Mouse (Mus musculus) brain, embryonic 18.5 days (tissue): ENCODE measurements around the gene Ndst2.

ENCODE experiments used
- DNase-seq: peaks from one replicate; pipeline ENCODE4 v3.0.0-alpha.2; 2012; ENCODE audit warnings: low read depth, low spot score

The Ndst2 gene

DNA sequence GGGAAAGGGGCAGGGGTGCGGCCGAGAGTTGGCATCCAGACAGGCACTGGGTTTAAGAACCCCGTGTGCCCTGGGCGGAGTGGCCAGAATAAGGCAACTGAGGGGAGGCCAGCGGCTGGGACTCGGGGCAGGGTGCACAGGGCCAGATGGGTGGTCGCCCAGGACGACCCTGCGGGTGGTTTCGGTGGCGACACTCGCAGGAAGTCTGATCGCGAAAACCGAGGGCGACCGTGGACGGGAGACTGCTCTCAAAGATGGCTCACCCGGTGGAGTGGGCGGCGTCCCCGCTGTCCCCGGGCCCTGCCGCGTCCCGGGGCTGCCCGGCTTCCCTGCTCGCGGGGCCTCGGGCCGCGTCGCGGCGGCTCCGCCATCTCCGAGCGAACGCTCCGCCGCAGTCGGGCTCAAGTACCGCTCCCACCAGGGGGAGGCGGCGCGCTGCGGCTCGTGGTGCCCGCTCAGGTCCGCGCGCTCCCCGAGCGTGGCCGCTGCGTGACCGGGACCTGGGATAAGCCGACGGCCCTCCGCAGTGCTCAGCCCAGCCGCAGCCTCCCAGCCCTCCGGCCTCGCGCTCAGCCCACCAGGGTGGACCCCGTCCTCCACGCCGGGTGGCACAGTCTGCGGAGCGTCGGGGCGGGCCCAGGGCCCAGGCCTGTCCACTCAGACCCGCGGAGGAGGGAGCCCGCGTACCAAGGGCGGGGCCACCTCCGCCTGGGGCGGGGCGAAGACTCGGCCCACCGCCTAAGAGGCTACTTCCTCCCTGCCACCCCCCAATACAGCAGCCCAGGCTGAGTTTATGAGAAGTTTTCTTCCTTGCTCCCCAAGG, at the start of gene Ndst2:
TSS of gene Ndst2 (minus strand) at position 611 of the 823 bp plus-strand sequence.
- DNase-seq = peak; percentile 66

DNA sequence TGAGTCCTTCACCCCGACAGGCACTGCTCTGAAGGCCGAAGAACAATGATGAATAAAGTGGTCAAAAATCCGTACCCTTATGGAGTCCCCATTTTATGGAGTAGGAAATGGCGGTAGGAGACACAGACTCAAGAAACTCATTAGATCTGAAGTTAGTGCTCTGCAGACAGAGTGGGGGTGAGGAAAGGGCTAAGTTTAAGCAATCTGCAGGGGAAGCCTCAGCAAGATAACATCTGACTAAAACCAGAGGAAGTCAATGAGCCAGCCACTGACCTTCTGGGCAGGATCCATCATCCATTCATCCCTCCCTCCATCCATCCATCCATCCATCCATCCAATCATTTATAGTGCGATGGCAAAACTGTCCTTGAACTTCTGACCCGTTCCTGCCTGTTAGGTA, 49.2 kb upstream of the Ndst2 start:
- DNase-seq = no peak

DNA sequence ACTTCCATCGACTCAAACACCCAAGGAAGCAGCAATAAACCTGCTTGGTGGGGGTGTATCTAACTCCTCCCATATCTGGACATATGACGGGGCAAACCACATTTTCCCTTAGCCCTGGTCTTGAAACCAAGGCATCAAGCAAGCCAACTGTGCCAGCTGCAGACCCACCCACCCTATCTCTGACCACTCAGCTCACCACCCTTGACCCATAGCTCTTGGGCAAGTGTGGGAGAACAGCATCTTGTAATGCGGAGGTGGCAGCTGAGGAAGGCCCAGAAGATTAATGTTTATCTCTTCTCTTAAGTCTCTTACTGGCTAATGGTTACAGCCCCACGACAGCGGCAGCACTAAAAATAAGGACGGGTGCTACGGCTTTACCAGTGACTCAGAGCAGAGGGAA, 48.5 kb upstream of the Ndst2 start:
- no peak for DNase-seq

DNA sequence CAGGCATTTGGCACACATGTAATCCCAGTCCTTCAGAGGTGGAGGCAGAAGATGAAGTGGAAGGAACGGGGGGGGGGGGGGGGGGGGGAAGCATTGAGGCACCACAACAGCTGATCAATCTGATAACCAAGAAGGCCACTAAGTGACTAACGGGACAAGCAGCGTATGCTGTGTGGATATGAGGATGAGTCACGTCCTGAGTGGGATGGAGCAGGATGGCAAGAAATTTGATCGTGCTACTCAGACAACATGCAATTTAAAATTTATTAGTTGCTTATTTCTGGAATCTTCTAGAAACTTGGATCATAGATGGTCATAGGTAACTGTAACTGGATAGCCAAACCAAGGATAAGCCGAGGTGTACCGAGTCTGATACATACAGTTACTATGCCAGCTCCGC, 45.9 kb upstream of the Ndst2 start:
- DNase-seq = no peak

DNA sequence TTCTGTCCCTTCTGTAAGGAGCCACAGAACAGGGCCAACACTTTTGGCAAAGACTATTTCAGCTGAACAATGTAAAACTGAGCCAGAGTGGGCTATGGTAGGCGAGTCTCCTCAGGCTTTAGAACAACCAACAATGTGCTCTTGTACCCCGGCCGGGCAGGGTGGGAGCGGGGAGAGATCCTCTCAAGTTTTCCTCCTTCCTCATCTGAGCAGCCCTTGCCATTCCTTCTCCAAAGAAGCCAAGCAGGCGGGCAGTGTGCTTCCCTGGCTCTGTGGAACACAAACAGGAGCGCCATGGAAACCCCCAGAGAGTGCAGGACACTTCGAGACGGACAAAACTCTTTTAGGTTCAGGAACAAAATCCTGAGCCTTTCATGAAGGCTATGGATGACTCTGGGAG, 44.1 kb upstream of the Ndst2 start:
- no peak for DNase-seq

DNA sequence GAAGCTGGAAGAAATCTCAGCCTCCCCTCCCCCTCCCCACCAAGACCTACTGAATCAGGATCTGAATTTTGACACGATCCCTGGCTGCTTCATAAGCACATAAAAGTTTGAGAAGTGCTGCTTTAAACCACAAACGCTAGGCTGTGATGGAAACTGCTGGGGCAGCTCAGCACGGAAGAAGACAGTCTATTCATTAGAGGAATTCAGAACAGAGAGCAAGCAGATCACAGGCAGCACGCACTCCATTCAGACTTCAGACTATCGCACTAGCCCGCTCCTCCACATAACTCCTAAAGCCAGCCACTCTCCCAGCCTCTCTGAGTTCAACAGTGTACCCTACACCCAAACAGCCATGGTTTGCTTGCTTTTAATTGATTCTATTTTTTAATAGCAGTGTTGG, 41.3 kb upstream of the Ndst2 start:
- DNase-seq = no peak

DNA sequence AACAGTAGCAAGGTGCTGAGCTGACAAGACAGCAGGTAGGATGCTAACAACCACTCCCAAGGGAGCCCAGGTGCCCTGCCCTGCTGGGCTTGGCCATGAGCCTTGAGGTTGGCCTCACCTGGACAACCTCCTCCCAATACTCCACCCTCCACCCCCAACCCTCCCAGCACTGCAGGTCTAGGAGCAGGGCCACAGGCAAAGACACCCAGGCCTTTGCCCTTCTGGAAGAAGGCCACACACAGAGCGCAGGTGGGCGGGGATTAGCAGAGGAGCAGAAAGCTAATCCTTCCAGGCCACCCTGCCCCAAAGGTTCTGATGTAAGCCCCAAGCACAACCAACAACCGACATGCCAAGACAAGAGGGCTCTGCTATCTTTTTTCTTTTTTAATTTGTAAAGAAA, 39.0 kb upstream of the Ndst2 start:
- no peak for DNase-seq

DNA sequence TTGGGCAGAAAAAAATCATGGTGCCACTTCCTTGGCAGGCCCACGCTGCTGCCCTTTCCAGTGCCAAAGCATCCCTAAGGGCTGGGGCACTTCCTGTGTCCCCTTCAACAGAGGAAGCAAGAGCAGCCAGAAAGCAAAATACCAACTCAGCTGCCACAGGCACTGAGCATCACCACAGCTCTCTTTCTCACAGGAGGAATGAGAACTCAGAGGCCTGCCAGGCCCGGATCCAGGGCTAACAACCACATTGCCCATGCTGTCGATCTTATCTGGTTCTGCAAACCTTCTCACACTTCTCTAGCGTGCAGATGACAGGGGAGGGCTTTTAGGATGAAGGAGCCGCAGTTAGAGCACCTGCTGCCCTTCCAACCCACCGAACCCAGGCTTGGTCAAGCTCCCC, 38.4 kb upstream of the Ndst2 start:
- DNase-seq = no peak

DNA sequence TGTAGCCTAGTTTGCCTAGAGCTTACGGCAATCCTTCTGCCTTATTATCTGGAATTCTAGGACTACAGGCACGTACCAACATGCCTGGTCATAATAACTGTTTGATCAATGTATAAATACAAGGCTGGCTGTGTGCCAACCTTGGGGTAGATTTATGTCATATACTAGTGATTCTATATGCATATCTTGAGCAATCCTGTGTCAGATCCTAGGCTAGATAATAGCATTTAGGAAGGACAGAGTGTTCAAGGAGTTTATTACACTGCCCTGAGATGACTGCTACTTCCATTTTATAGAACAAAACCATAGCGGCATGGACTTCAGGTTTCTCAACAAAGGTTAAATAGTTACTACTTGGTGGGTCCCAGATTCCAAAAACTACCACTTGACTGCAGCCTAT, 37.6 kb upstream of the Ndst2 start:
- DNase-seq = no peak

DNA sequence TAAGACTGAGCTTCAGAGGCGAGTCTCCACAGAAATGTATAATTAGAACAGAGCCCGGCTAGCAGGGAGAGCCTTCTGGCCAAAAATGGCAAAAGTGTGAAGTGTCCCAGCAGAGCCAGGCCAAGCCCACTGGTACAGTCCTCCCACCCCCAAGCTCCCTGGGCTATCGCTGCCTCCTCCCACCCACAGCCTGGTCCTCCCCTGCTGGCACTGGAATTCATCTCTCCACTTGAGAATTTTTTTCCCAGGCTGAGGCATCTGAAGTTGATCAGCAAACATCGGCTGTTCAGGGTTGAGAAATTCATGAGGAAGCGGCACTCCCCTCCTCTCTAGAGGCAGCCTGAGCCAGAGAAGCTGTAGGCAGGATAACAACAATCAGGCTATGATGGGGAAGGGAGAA, 34.2 kb upstream of the Ndst2 start:
- DNase-seq = no peak

DNA sequence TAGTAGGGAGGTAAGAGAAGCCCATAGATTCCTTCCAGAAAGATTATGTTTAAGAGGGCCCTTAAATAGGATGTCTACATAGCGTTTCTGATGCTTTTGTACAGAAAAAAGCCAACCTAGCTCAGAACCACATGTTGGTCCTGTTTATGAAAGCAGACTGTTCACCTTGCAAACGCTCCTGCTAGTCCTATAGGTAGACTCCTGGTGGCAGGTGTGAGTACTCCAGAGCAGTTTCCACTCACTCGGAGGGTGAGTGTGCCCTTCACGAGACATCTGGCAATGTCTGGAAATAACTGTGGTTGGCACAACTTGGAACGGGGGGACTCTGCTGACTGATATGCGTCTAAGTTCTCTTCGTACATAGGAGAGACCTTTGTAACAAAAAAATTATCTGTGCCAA, 33.6 kb upstream of the Ndst2 start:
- no peak for DNase-seq

DNA sequence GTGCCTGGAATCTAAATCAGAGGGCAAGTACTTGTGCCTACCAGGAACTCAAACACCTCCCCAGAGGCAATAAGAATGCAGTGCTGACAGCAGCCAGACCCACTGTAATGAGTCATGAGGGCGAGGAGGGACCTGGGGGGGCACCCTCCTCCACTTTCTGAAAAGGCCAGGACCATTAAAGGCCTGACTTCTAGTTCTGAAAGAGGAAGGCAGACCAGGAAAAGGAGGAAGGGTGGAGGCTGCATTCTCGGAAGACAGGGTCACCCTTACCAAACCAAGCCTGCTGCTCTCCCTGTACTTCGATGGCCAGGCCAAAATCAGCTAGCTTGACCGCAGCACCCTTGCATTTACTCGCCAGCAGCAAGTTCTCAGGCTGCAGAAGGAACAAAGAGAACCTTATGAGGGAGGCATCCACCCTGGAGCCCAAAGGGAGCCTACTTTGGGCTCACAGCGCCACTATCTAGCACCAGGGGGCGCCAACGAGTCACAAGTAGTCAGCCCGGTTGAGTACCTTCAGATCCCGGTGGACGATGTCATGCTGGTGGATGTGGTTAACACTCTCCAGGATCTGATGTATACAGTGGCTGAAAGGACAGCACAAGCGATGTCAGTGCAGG, 31.4 kb upstream of the Ndst2 start:
- no peak for DNase-seq

DNA sequence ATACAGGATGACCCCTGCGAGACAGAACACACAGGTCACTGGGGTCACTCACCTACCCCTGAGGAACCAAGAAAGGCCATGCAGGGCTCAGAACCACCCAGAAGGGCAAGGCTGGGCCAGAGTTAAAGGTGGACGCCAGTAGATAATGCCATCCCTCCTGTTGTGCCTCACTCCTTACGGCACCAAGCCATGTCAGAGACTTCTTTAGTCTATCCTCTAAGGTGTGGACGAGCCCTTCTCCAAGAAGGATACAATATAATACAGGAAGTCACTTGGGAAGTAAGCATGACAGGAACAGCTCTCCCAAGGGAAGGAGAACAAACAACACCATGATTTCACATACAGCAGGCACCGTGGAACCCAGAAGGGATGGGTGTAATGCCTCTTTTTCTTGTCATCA, 30.6 kb upstream of the Ndst2 start:
- DNase-seq = no peak

DNA sequence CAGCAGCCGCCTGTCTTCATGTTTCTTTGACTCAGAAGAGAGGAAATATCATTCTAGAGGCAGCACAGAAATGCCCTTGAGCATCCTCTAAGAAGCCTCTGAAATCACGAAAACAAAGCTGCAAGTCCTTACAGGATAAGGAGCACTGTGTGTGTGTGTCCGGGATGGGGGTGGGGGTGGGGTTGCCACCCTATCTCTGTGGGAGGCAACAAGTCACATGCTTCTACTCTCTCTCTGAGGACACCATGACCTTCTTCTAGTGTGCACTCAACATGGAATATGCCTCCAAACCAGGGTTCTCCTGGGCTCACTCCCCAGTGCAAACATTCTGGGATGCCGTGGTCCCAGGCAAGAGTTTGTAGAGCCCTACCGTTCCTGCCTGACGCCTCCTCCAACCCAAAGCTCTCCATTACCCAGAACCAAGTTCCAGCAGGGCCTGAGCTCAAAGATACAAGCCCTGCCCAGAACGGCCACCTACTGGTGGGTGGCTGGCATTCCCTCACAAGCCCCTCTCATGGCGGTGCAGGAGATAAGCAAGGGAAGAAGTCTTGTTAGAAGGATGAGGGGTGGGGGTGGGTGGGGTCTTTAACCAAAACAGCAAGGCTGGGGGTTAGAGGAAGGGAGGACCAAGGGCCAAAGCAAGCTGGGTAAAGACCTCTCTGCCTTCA, 24.5 kb upstream of the Ndst2 start:
- no peak for DNase-seq

DNA sequence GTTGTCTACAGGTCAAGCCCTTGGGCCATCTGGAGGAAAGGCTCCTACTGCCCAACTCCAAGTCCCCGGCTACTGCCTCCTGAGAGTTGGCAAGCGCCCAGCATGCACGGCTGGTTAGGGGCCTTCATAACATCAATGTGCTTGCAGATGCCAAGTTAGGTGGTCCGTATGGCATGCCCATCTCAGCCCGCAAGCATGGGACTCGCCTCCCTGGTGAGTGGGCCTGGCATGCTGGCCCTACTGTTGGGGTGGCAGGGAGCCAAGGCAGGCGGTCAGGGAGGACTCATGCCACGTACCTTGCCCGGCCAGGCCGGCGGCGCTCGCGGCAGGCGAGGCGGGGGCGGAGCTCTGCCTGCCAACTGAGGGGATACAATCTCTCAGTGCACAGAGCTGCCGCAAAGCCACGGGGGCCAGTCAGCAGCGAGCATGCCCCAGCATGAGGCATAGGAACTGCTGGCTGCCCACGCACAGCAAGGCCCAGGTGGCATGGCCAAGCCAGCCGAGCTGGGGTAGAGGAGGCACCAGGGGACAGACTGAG, 23.1 kb upstream of the Ndst2 start:
- DNase-seq = no peak

DNA sequence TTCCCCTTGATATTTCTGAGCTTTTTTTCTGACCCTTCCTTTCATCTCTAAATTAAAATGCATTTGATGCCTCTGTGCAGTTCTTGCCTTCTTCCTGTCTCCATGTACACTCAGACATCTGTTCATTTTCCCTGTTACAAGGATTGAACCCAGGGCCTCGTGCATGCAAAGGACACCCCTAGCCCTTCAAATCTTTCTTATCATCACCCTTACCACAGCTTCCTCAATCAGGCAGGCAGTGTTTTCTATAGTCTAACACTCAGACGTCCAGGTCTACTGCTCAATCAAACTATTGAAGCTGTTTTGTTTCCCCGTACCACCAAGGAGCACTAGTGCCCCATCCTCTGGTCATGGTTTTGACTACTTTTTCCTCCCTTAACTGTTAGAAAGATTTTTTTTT, 19.4 kb upstream of the Ndst2 start:
- no peak for DNase-seq

DNA sequence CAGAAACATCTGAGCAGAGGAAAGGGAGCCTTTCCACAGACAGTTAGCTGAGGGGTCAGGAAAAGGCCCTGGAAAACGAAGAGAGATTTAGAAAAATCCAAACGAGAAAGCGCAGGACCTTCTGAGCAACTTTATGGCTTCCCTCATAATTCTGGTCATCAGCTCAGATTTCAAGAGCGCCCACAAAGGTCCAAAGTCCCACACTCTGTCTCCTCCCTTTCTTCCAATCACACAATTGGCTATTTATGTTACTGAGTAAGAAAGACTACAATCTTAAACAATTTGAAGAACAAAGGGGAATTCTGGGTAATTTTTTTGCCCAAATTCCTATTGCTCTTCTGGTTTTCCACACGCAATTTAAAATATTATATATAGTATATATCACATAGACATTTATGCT, 16.1 kb upstream of the Ndst2 start:
- no peak for DNase-seq

DNA sequence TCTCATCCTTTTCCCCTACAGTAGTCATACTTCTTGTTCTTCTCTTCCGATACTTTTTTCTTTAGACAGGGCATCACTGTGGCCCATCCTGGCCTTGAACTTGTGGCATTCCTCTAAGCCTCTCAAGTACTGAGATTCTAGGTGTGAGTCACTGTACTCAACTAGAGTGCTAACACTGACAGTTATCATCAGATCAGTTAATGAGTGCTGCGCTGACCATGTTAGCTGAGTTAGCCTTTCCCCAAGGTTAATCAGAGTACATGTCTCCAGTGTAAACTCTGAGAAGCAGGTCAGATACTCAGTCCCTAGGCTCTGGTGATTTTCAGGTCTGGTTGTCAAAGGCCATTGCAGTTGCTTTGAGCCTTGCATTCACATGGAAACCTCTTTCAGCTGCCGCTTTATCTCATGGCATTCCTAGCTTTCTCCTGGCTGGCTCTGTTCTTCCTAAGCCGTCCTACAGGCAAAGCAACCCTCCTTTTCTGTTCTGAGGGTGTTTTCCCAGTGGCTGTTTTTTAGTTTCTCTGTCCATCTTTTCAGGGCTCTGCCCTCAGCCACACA, 15.2 kb upstream of the Ndst2 start:
- DNase-seq = no peak

DNA sequence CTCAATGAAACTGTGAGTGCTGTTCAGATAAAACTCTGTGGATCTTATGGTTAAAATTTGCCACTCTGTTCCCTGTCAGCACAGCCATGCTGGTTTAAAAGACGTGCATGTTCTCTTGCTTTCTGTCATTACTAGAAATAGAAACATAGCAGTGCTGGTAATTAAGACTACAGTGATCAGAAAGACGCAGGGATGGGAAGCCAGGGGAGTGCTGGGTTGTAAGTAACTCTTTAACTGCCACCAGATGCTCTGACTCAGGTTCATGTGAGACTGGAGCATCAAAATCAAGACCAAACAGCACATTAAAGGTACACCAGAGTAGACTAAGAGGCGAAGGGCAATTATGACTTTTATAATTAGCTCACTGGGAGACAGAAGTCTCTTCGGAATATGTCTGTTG, 14.0 kb upstream of the Ndst2 start:
- no peak for DNase-seq

DNA sequence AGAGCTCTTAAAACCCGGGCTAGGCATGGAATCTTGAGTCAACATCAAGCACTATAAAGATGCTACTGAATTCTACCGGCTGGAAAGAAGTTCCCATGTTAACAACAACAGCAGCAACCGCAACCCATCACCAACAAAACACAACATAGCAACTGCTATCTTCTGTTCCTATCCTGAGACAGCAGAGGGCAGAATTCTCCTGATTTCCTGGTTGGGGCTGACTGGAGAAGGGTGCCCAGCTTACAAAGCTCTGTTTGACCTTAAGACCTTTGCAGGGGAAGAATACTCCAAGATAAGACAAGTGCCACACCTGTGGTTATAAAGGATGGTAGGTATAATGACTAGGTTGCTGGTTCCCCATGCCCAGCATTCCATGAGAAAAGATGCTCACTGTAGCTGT, 12.6 kb upstream of the Ndst2 start:
- DNase-seq = no peak

DNA sequence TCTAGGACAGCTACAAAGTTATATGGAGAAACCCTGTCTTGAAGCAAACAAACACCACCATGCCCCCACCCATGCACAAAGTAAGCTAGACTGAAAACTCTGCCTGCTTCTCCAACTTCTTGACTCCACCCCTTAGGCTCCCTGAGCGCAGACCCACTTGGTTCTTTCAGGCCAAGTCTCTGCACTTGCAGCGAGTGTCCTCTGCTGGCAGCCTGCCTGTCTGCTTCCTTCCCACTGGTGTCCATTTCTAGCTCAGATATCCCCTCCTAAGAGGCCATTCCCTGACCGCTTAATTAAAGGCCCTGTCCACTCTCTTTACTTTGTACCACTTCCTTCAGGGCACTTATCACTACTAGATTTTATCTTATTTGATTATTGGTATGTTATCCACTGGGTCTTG, 9.3 kb upstream of the Ndst2 start:
- DNase-seq = no peak

DNA sequence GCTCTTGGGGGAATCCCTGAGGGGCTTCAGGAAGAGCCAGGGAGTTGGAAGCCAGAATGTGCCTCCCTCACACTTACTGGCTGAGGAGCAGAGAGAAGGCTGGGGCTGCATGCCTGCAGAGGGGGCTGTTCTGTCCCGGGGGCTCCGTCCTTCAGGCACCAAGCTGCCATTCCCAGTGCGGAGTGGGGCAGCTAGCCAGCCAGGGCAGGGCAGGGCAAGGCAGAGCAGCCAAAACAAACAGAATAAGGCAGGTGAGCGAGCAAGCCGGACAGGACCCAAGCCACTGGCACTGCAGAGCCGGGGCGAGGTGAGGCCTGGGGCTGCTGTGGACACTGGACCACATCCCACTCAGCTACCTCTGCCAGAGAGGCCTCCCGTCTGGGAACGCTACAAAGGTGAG, 6.9 kb upstream of the Ndst2 start:
- no peak for DNase-seq
